Mouse (Mus musculus) forebrain, embryonic 15.5 days (tissue): Measurements from ENCODE around the gene Dnmt3a. TPM values are rescaled to one million over a fixed set of nuclear protein-coding genes. Genes with fewer than 3 reads are reported as not detected.
A peak's percentile ranks its signal among the peaks of the same experiment; 100 is the strongest.

Experiments used
- ATAC-seq: fragments of 200-750 bp; cut with Nextera tagmentation; replicated peaks from 2 replicates; pipeline ENCODE4 v1.8.0; 2017; ENCODE audit warnings: mild to moderate bottlenecking, moderate TSS enrichment, moderate library complexity
- H3K27ac ChIP-seq: fragments of 300-500 bp; sonication (generic); replicated peaks from 2 replicates; pipeline ENCODE4 v1.5.1; 2015; ENCODE audit warnings: mild to moderate bottlenecking, inconsistent platforms
- H3K27me3 ChIP-seq: fragments of 300-500 bp; sonication (generic); 2 replicates; pipeline ENCODE4 v1.6.1; 2015; ENCODE audit warnings: inconsistent platforms
- H3K36me3 ChIP-seq: fragments of 300-500 bp; sonication (generic); 2 replicates; pipeline ENCODE4 v1.6.1; 2015; ENCODE audit warnings: mild to moderate bottlenecking, inconsistent platforms
- H3K4me1 ChIP-seq: fragments of 300-500 bp; sonication (generic); 2 replicates; pipeline ENCODE4 v1.6.1; 2015; ENCODE audit warnings: inconsistent platforms
- H3K4me2 ChIP-seq: fragments of 300-500 bp; sonication (generic); replicated peaks from 2 replicates; pipeline ENCODE4 v1.6.1; 2015; ENCODE audit warnings: mild to moderate bottlenecking, inconsistent platforms
- H3K4me3 ChIP-seq: fragments of 300-500 bp; sonication (generic); 2 replicates; pipeline ENCODE4 v1.5.1; 2015; ENCODE audit warnings: mild to moderate bottlenecking, inconsistent platforms
- H3K9ac ChIP-seq: fragments of 300-500 bp; sonication (generic); replicated peaks from 2 replicates; pipeline ENCODE4 v1.6.1; 2015; ENCODE audit warnings: mild to moderate bottlenecking, inconsistent platforms
- H3K9me3 ChIP-seq: fragments of 300-500 bp; sonication (generic); 2 replicates; pipeline ENCODE4 v1.6.1; 2016; ENCODE audit warnings: inconsistent platforms
- WGBS: fragments of 180-500 bp; shearing (Covaris S2); methylation state at CpG from one replicate; pipeline ENCODE4 v1.1.7; 2015; ENCODE audit warnings: mixed read lengths; 5-methylcytosine and 5-hydroxymethylcytosine counted together
- polyA plus RNA-seq: library from polyadenylated mRNA; unstranded; fragments of >200 nt; fragmentation: Nextera tagmentation; extraction: Ambion mirVana; gene quantifications from 2 replicates; pipeline ENCODE4 v1.2.1, GENCODE M21; 2015

Dnmt3a gene
- polyA plus RNA-seq, 1 experiment from 2014 or later, result 95.4 TPM

DNA sequence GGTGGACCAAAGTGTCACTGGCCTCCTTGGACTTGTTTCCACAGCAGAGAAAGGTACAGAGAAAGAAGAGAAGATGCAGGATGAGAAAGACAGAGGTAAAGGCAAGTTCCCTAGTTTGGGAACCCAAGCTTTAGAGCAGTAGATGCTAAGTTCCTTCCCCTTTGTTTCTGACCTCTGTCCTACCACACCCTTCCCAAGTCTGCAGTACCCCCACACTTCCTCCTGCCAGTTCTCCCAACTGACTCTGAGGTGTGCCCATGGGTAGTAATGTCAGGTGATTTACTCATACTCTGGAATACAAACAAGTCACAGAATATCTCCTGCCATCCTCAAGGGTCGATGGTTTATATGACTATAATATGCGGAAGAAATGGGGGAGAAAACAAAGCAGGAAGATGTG lies 29.8 kb upstream of the Dnmt3a start:
- Histone ChIP-seq H3K27me3 (no peaks in the 10 kb centered on the region), H3K27ac (no peak overlapping the region), H3K4me1 (peaks cover 6% of the 10 kb centered on the region), H3K36me3 (0 out of 2 replicates have a peak, but pooled peaks cover 3% of the 10 kb centered on the region), H3K4me2 (no peak overlapping the region), H3K4me3 (no peak overlapping the region), H3K9me3 (no peaks in the 10 kb centered on the region), H3K9ac (no peak overlapping the region)
- 98% methylated on average over 2 of the region's 2 CpGs for WGBS
- ATAC-seq, result no peak

DNA sequence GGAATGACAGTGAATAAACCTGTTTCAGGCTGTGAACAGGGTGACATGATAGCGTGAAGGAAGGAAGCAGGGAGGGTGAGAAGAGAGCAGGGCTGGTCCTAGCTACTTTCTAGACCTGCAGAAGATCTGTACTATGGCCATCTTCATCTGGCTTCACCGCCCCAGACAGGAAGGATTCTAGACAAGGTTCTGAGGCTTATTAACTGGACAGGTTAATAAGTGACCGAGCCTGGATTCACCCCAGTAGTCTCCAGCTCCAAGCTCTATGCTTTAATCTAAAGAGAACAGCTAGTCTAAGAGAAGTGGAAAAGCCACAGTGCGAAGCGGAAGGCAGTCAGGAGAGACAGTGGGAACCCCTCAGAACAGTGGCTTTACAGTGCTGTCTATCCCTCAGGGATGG lies 28.1 kb upstream of the Dnmt3a start:
- 95% methylated on average over 5 of the region's 5 CpGs for WGBS

DNA sequence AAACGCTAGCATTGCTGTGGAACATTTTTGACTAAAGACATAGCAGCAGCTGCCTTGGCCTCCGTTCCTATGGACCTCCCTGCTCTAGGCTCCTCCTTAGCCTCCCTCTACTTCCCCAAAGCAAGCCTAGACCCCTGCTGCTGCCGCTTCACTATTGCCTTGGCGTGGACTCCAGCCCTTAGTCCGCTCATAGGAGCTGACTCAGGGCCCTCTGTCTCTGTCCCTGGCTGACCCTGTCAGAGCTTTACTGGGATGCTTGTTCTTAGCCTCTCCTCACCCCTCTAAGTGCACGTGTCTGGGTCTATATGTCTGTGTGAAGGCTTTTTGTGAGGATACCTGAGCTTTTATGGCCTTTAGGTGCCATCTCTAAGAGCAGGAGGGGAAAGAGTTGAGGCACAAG lies 27.5 kb upstream of the Dnmt3a start:
- ATAC-seq, result no peak
- H3K27me3 ChIP-seq, result no peaks in the 10 kb centered on the region
- H3K9ac ChIP-seq, result no peak overlapping the region
- peaks cover 18% of the 10 kb centered on the region for H3K4me1 ChIP-seq
- H3K9me3 ChIP-seq, result no peaks in the 10 kb centered on the region
- WGBS, result 92% methylated on average over 6 of the region's 6 CpGs
- no peak overlapping the region for H3K4me2 ChIP-seq
- H3K27ac ChIP-seq, result no peak overlapping the region
- H3K36me3 ChIP-seq, result no peaks in the 10 kb centered on the region
- no peak overlapping the region for H3K4me3 ChIP-seq

More for the DNA sequence above, 28.1 kb upstream of the Dnmt3a start:
- Histone ChIP-seq H3K27ac (no peak overlapping the region), H3K27me3 (no peaks in the 10 kb centered on the region), H3K4me3 (no peak overlapping the region), H3K4me1 (peaks cover 12% of the 10 kb centered on the region), H3K36me3 (no peaks in the 10 kb centered on the region), H3K9ac (no peak overlapping the region), H3K9me3 (no peaks in the 10 kb centered on the region), H3K4me2 (no peak overlapping the region)
- ATAC-seq, result no peak

DNA sequence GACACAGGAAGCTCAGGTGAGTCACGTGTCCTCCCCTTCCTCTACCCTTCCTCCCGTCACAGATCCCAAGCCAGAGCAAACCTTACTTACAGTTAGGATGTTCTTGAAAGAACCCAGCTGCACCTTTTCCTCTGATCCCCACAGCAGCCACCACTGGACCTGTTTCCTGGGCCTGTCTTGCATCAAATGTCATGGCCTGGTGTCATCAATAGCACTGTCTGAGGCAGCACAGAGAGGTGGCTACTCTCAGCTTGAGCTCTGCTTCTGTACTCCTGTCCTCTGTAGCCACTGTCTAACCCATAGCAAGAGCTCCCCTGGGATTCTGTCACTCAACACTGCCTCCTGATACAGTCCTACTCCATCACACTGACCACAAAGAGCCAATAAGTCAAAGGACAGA lies 26.2 kb upstream of the Dnmt3a start:
- 92% methylated on average over 2 of the region's 2 CpGs for WGBS
- no peak for ATAC-seq
- no peaks in the 10 kb centered on the region for H3K9me3 ChIP-seq
- no peak overlapping the region for H3K9ac ChIP-seq
- peaks cover 21% of the 10 kb centered on the region for H3K4me1 ChIP-seq
- H3K4me3 ChIP-seq, result no peak overlapping the region
- H3K4me2 ChIP-seq, result no peak overlapping the region
- H3K27me3 ChIP-seq, result no peaks in the 10 kb centered on the region
- no peak overlapping the region for H3K27ac ChIP-seq
- H3K36me3 ChIP-seq, result no peaks in the 10 kb centered on the region

DNA sequence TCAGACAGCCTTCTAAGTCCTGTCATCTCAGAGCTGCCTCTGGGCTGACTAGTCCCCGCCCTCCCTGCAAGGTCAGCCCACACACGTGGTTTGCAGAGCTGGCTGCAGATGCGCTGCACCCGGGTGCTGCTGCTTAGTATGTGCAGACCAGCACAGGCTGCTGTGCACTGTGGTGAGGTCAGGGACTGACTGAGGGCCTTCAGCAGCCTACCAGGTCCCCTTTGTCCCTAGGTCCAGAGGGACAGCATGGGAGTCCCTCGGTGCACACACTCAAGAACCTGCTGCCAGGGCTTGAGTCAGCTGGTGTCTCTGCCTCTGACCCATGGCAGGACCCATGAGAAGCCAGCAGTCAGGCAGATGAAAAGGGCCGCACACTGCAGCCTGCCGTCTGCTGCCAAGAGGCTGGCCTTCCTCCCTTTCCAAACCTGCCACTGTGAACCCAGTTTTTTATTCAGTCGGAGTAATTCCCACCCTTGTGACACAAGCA lies 25.4 kb upstream of the Dnmt3a start:
- H3K27ac ChIP-seq, result 0 out of 2 replicates have a peak overlapping the region, but pooled peaks have one; percentile 3
- H3K4me1 ChIP-seq, result peaks cover 21% of the 10 kb centered on the region
- WGBS, result 15% methylated on average over 8 of the region's 8 CpGs
- no peaks in the 10 kb centered on the region for H3K36me3 ChIP-seq
- H3K4me2 ChIP-seq, result no peak overlapping the region
- H3K9ac ChIP-seq, result no peak overlapping the region
- no peaks in the 10 kb centered on the region for H3K27me3 ChIP-seq
- peak; percentile 32; the same call in 1 of the 2 replicates for ATAC-seq
- H3K4me3 ChIP-seq, result no peak overlapping the region
- H3K9me3 ChIP-seq, result no peaks in the 10 kb centered on the region

DNA sequence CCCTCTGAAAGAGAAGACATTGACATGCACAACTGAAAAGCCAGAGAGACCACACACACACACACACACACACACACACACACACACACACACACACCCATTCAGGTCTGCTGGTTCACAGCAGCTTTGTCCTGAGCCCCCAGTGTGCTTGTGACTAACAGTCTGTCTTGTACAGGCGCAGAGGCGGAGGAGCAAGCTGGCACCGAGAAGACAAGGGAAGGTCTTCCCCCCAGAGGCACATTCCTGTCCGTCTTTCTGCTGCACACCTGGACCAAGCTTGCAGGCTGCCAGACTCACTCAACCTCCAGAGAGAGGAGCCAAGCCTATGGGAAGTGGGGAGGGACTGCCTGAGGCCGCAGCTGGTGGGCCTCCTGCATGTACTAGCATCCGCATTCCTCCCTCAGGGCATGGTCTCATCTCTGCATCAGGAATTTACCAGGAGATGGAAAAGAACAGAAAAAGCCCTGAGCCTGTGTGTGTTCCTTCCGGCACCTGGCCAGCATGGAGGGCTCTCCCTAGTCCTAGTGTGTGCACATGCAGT lies 24.8 kb upstream of the Dnmt3a start:
- 43% methylated on average over 7 of the region's 7 CpGs for WGBS
- no peak overlapping the region for H3K4me3 ChIP-seq
- no peaks in the 10 kb centered on the region for H3K27me3 ChIP-seq
- H3K4me1 ChIP-seq, result peaks cover 21% of the 10 kb centered on the region
- peak; percentile 23 for ATAC-seq
- H3K27ac ChIP-seq, result peak overlapping the region; percentile 3; the same call in 1 of the 2 replicates
- no peaks in the 10 kb centered on the region for H3K36me3 ChIP-seq
- no peak overlapping the region for H3K9ac ChIP-seq
- H3K9me3 ChIP-seq, result no peaks in the 10 kb centered on the region
- H3K4me2 ChIP-seq, result no peak overlapping the region

DNA sequence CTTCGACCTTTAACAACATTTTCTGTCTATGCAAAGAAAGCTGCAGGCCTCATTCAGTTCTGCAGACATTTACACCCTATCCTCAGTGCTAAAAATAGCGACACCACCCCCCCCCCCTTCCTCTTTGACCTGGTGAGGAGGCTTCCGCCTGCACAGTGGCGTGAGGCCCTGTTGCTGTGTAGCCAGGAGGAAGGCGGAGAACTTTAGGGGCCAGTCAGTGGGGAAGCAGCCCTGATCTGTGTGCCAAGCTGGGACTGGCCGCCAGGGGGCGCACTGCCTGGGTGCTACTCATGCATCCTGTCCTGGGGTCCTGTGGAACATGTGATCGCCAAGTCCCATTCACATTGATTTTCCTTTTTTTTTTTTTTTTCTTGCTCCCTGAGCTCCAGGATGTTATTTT lies 24.3 kb upstream of the Dnmt3a start:
- peak; percentile 59 for ATAC-seq
- H3K4me2 ChIP-seq, result no peak overlapping the region
- H3K4me3 ChIP-seq, result no peak overlapping the region
- H3K9ac ChIP-seq, result no peak overlapping the region
- H3K27me3 ChIP-seq, result no peaks in the 10 kb centered on the region
- H3K36me3 ChIP-seq, result no peaks in the 10 kb centered on the region
- peaks cover 21% of the 10 kb centered on the region for H3K4me1 ChIP-seq
- H3K27ac ChIP-seq, result peak overlapping the region; percentile 3; the same call in 1 of the 2 replicates
- H3K9me3 ChIP-seq, result no peaks in the 10 kb centered on the region
- whole genome bisulfite sequencing, result 11% methylated on average over 8 of the region's 8 CpGs

DNA sequence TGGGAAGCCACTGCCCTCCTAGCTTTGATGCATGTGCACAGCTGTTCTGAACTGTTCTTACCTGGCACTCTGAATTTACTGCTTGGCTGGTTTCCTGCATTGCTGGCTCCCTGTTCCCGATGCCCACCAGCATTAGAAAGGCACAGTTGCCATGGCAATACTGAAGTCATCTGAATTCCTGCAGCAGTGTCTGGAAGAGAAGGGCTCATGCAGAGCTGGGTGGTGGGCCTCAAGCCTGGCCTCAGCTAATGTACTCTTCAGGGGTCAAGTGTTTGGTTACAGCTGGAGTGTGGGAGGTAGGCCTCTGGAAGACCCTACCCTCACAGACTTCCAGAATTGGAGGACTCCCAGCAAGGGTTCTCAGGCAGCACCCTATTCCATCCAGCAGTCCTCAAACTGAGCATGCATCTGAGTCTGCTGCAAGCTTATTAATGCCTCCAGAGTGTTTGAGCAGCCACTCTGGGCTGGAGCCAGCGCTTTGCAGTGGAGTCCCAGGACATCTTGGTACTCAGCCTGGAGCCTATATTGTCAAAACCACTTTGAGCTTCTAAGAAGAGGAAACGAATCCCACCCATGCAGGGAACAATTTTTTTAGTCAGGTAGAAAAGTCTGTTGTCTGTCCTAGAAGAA lies 22.5 kb upstream of the Dnmt3a start:
- Histone ChIP-seq H3K9ac (no peak overlapping the region), H3K4me1 (peaks cover 21% of the 10 kb centered on the region), H3K9me3 (no peaks in the 10 kb centered on the region), H3K36me3 (no peaks in the 10 kb centered on the region), H3K4me3 (no peak overlapping the region), H3K27me3 (no peaks in the 10 kb centered on the region), H3K27ac (peak overlapping the region; percentile 27), H3K4me2 (no peak overlapping the region)
- WGBS, result 46% methylated on average over 3 of the region's 3 CpGs
- ATAC-seq, result peak; percentile 45

DNA sequence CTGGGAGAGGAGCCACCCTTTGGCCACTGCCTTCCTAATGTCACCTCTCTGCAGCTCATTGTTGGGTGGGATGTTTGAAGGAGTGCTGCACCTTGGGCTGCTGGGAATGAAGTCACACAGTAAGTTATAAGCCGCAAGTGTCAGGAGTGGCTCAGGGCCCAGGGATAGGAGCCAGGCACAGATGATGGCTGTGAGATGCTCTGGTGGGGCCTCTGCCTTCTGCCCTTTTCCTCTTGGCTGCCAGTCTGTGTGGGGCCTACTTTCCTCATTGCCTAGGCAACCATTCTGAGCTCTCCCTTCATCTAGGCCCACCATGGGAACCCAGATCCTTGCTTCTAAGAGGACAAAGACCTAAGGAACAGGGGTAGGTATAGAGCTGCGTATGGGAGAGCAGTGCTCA lies 21.5 kb upstream of the Dnmt3a start:
- Histone ChIP-seq H3K9ac (no peak overlapping the region), H3K4me1 (peaks cover 25% of the 10 kb centered on the region), H3K27me3 (no peaks in the 10 kb centered on the region), H3K9me3 (no peaks in the 10 kb centered on the region), H3K27ac (no peak overlapping the region), H3K36me3 (no peaks in the 10 kb centered on the region), H3K4me2 (no peak overlapping the region), H3K4me3 (no peak overlapping the region)
- no peak for ATAC-seq
- 63% methylated on average over 2 of the region's 2 CpGs for WGBS

DNA sequence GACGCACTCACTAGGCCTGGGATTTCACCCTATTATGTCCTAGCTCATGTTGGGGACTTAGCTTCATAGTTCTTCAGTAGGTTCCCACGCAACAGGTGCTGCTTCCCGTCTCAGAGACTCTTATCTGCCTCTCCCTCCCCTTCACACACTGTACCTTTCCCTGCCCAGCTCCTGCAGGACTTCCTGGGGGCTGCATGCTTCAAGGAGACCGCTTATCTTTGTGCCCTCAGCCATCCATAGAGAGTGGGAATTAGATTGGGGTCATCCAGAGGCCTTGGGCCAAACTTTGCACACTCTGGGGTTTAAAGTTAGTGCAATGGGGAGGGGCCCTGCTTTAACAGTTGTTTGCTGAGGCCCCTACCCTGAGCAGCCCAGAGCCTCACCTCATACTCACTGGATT lies 21.1 kb upstream of the Dnmt3a start:
- H3K4me1 ChIP-seq, result peaks cover 25% of the 10 kb centered on the region

DNA sequence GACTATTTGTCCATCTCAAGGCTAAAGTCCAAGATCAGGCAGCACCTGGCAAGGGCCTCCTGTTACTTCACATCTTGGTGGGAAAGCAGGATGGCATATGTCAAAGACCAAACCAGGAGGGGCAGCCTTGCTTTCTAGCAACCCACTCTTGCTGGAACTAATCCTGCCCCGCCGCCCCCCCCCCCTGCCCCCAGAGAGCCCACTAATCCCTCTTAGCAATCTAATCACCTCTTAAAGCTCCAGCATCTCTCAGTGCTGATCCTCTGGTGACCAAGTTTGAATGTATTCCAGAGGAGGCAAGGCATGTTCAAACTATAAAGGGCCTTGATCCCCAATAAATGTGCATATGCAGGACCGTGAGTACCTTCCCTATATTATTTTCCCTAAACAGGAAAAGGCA lies 18.8 kb upstream of the Dnmt3a start:
- Histone ChIP-seq H3K36me3 (no peaks in the 10 kb centered on the region), H3K9me3 (no peaks in the 10 kb centered on the region), H3K4me2 (no peak overlapping the region), H3K27ac (no peak overlapping the region), H3K4me3 (no peak overlapping the region), H3K9ac (no peak overlapping the region), H3K27me3 (no peaks in the 10 kb centered on the region), H3K4me1 (peaks cover 16% of the 10 kb centered on the region)
- ATAC-seq, result no peak
- WGBS, result 8% methylated on average over 3 of the region's 3 CpGs

More for the DNA sequence above, 21.1 kb upstream of the Dnmt3a start:
- no peak overlapping the region for H3K4me2 ChIP-seq
- no peaks in the 10 kb centered on the region for H3K9me3 ChIP-seq
- H3K36me3 ChIP-seq, result no peaks in the 10 kb centered on the region
- no peak overlapping the region for H3K9ac ChIP-seq
- H3K27ac ChIP-seq, result no peak overlapping the region
- no peak overlapping the region for H3K4me3 ChIP-seq
- WGBS, result 86% methylated on average over 4 of the region's 4 CpGs
- ATAC-seq, result no peak
- no peaks in the 10 kb centered on the region for H3K27me3 ChIP-seq

DNA sequence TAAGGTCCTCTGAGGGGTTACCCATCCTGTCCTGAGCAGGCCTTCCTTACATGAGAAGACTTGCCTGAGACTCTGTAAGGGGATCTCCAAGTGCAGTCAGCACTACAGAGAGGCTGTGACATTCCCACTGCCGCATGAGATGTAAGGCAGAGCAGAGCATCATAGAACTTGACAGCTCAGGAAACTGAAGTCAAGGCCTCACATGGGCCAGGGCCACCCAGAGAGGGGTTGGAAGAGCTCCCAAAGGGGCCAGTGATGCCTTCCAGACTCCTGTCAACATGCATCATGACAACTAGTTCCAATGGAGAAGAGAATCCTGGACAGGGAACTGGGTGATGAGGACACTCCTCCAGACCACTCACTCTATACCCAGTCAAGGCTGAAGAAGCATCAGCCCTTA lies 18.3 kb upstream of the Dnmt3a start:
- 50% methylated on average over 1 of the region's 1 CpGs for WGBS
- Histone ChIP-seq H3K36me3 (no peaks in the 10 kb centered on the region), H3K9me3 (no peaks in the 10 kb centered on the region)

More for the DNA sequence above, 18.3 kb upstream of the Dnmt3a start:
- H3K27ac ChIP-seq, result no peak overlapping the region
- no peaks in the 10 kb centered on the region for H3K27me3 ChIP-seq
- H3K4me2 ChIP-seq, result no peak overlapping the region
- H3K9ac ChIP-seq, result no peak overlapping the region
- no peak for ATAC-seq
- no peak overlapping the region for H3K4me3 ChIP-seq
- peaks cover 16% of the 10 kb centered on the region for H3K4me1 ChIP-seq
